In the genomic region with DNA sequence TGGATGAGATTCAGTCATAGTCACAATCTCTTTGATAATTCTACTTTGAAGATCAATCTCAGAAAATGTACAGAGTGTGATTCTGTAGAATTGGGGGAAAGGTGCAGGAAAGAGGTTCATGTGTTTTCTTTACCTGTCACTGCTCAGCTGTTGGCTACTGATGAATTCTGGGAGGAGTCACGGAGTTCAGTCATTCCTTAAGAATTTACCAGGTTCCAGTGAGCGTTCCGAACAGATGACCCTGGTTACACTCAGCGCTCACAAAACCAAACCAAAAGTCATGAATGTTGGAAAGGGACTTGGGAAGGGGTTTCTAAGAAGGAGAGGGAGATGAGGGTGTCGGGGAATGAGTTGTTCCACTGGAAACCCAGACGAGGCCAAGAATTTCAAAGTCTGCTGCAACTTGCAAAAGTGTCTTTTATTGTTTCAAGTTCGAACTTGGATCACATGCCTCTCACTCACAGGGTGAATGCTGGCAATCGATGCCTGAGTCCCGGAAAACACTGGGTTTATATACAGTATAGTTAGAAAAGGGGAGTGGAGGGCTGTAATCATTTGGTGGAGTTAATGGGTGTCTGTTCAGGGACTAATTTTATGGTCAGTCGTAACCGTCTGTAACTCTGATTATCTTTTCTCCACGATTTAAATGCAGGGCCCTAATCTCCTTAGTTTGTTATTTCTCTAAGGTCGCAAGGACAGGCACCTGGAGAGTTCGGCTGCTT, we compare ENCODE assay signal across 28 mouse cellular contexts. TPM values are rescaled to one million over a fixed set of nuclear protein-coding genes. Genes with fewer than 3 reads are reported as not detected.
DNase-seq lines count a peak whose midpoint lies in the region; ATAC-seq and TF ChIP-seq lines count a peak whose summit lies in the region.
"Had no signal": no experiment of that assay in that cellular context is flagged by ENCODE, and none has a peak within 500 bp of the region (broad histone marks: within the 10 kb centered on the region; RNA-seq: fewer than 3 reads in every experiment).

No protein-coding gene starts in this region.

- no peaks in the 10 kb centered on the region for H3K9me3 ChIP-seq in intestine, embryonic 16.5 days (ENCODE audit: control insufficient read depth, low read length)
- H3K9me3 ChIP-seq: forebrain, embryonic 10.5 days; forebrain, embryonic 13.5 days; G1E; heart, embryonic 12.5 days; heart, embryonic 15.5 days; hindbrain, embryonic 10.5 days; hindbrain, embryonic 13.5 days had no signal

- POLR2A ChIA-PET in Patski (lab: Charles Lee), result no interaction called here

- peak; percentile 28 for DNase-seq in heart, adult 11 months
- DNase-seq in heart, adult 8-10 months (ENCODE audit: low spot score), result no peak
- peak; percentile 28 for DNase-seq in Patski (ENCODE audit: low read depth, low spot score)
- no peak for DNase-seq in thymus, adult 18-20 months
- no peak for DNase-seq in layer of hippocampus, adult 11-12 months (ENCODE audit: low spot score)
- DNase-seq in adrenal gland, adult 18-20 months (ENCODE audit: low spot score in 2 of 2), result no peak
- DNase-seq: adrenal gland, postnatal 10 days; adrenal gland, postnatal 36 days; B cell, adult 2 months; cerebellum, adult 18-20 months; cerebellum, adult 9-10 months; cerebellum, postnatal 14 days; forebrain, postnatal 0 days; gastrocnemius, postnatal 36 days; heart, postnatal 10 days; heart, postnatal 36 days had no signal

- no peaks in the 10 kb centered on the region for H3K36me3 ChIP-seq in intestine, embryonic 16.5 days (ENCODE audit: control insufficient read depth, insufficient read depth, low read length)
- H3K36me3 ChIP-seq: forebrain, embryonic 10.5 days; G1E; heart, embryonic 12.5 days; heart, embryonic 15.5 days; hindbrain, embryonic 10.5 days; hindbrain, embryonic 13.5 days had no signal

- 33% methylated on average over 14 of the region's 14 CpGs for WGBS in intestine, embryonic 16.5 days

- TF ChIP-seq CTCF in Patski (IDR thresholded peaks at IDR 0.05), result no peak

- H3K27me3 ChIP-seq in Patski, result no peaks in the 10 kb centered on the region
- H3K27me3 ChIP-seq in intestine, embryonic 16.5 days (replicated peaks; ENCODE audit: control insufficient read depth, insufficient read depth, low read length), result no peaks in the 10 kb centered on the region
- H3K27me3 ChIP-seq: CH12.LX; forebrain, embryonic 13.5 days; heart, embryonic 12.5 days; heart, embryonic 15.5 days; hindbrain, embryonic 13.5 days had no signal

- CTCF ChIA-PET in Patski (lab: Charles Lee), result no interaction called here

- H3K4me3 ChIP-seq in intestine, embryonic 16.5 days (ENCODE audit: low read length), result no peak overlapping the region
- H3K4me3 ChIP-seq: forebrain, embryonic 10.5 days; forebrain, embryonic 13.5 days; heart, embryonic 12.5 days; heart, embryonic 15.5 days; hindbrain, embryonic 10.5 days; hindbrain, embryonic 13.5 days had no signal

- ATAC-seq in Patski, result peak; percentile 74
- peak; percentile 95 for ATAC-seq in intestine, embryonic 16.5 days
- ATAC-seq: activated CD4-positive, CD25-positive, alpha-beta regulatory T cell, adult 4 months; forebrain, embryonic 13.5 days; forebrain, postnatal 0 days; hindbrain, embryonic 16.5 days had no signal

- H3K4me1 ChIP-seq in intestine, embryonic 16.5 days (ENCODE audit: control insufficient read depth, insufficient read depth, low read length), result no peaks in the 10 kb centered on the region
- H3K4me1 ChIP-seq: hindbrain, embryonic 10.5 days had no signal

- 0 out of 2 replicates have a peak overlapping the region, but pooled peaks have one; percentile 0 for H3K4me2 ChIP-seq in intestine, embryonic 16.5 days (ENCODE audit: low read depth, low read length)
- H3K4me2 ChIP-seq: forebrain, embryonic 13.5 days; heart, embryonic 12.5 days; heart, embryonic 15.5 days; hindbrain, embryonic 13.5 days had no signal

- no peak overlapping the region for H3K27ac ChIP-seq in intestine, embryonic 16.5 days (ENCODE audit: low read length)
- H3K27ac ChIP-seq: forebrain, embryonic 10.5 days; forebrain, embryonic 13.5 days; heart, embryonic 15.5 days; hindbrain, embryonic 10.5 days; hindbrain, embryonic 13.5 days had no signal

- in situ Hi-C loops in Patski (cut with MboI; ENCODE audit: low pct_unique_long_range_greater_than_20kb), result no loop called here

- H3K9ac ChIP-seq in intestine, embryonic 16.5 days (ENCODE audit: low read depth, low read length), result no peak overlapping the region
- H3K9ac ChIP-seq: forebrain, embryonic 13.5 days; forebrain, postnatal 0 days; heart, embryonic 12.5 days; heart, embryonic 15.5 days; hindbrain, embryonic 13.5 days had no signal

RNA-seq across cellular contexts. Expression of gene Bves, which starts 32.1 kb away (rescaled TPM):
- total RNA-seq in heart, adult 8-10 months (2022), result 10 to 100 TPM; 29.5 to 34.0 (median 31.9) TPM
- polyA plus RNA-seq in Patski (2021), result 12.5 TPM
- 3.0 and 3.8 TPM in 2 replicates for polyA plus RNA-seq in intestine, embryonic 16.5 days (2015; fragmentation: Nextera tagmentation; extraction: Ambion mirVana)
- total RNA-seq in adrenal gland, adult 18-20 months (2021), result under 1 TPM in 1 of 2 experiments, not detected in 1; 0.26 TPM
- total RNA-seq: CH12.LX; granulocyte monocyte progenitor cell, adult 5-6 weeks had no signal
- polyA plus RNA-seq: activated CD4-positive, CD25-positive, alpha-beta regulatory T cell, adult 4 months; G1E had no signal

Comparison
In these comparisons a context has a peak if more than half of its experiments do, and no peak if none do; other contexts are left out.
1. DNase-seq: peak in heart, adult 11 months (single experiment) and Patski (single experiment); none in heart, adult 8-10 months (single experiment), thymus, adult 18-20 months (0 of 2), layer of hippocampus, adult 11-12 months (single experiment) and adrenal gland, adult 18-20 months (0 of 2).
2. RNA of gene Bves, which starts 32.1 kb away (total RNA-seq): 29.5 to 34.0 TPM in heart, adult 8-10 months; 0.26 TPM in adrenal gland, adult 18-20 months; every median in the first group is over 10 times any median in the second.